Mouse (Mus musculus): ENCODE results near the gene Adcy5.

Adcy5 gene

GRCm38 (mm10) chr16:35270353-35270934 is 115.8 kb downstream of the Adcy5 start:
- peak; percentile 35 to 43 for DNase-seq (ENCODE audit: low spot score in 2 of 2)

GRCm38 (mm10) chr16:35270945-35271344 is 116.3 kb downstream of the Adcy5 start:
- no peak for DNase-seq (ENCODE audit: low spot score in 2 of 2)

GRCm38 (mm10) chr16:35271572-35271971 is 116.9 kb downstream of the Adcy5 start:
- no peak for DNase-seq (ENCODE audit: low spot score in 2 of 2)

GRCm38 (mm10) chr16:35272417-35272816 is 117.7 kb downstream of the Adcy5 start:
- no peak for DNase-seq (ENCODE audit: low spot score in 2 of 2)

- no peak for DNase-seq (ENCODE audit: low spot score in 2 of 2)
Measured at GRCm38 (mm10) chr16:35278166-35278565, 123.5 kb downstream of the Adcy5 start.

GRCm38 (mm10) chr16:35282456-35282855 is 127.8 kb downstream of the Adcy5 start:
- no peak for DNase-seq (ENCODE audit: low spot score in 2 of 2)

- DNase-seq (ENCODE audit: low spot score in 2 of 2), result no peak
Measured at GRCm38 (mm10) chr16:35285821-35286220, 131.1 kb downstream of the Adcy5 start.

- no peak for DNase-seq (ENCODE audit: low spot score in 2 of 2)
Measured at GRCm38 (mm10) chr16:35287244-35287643, 132.6 kb downstream of the Adcy5 start.

- no peak for DNase-seq (ENCODE audit: low spot score in 2 of 2)
Measured at GRCm38 (mm10) chr16:35297786-35298185, 143.1 kb downstream of the Adcy5 start.

- no peak for DNase-seq (ENCODE audit: low spot score in 2 of 2)
Measured at GRCm38 (mm10) chr16:35300156-35300555, 145.5 kb downstream of the Adcy5 start.

- no peak for DNase-seq (ENCODE audit: low spot score in 2 of 2)
Measured at GRCm38 (mm10) chr16:35302441-35303280, 148.0 kb downstream of the Adcy5 start.

GRCm38 (mm10) chr16:35303721-35304120 is 149.0 kb downstream of the Adcy5 start:
- DNase-seq (ENCODE audit: low spot score in 2 of 2), result no peak

GRCm38 (mm10) chr16:35304416-35304815 is 149.7 kb downstream of the Adcy5 start:
- DNase-seq (ENCODE audit: low spot score in 2 of 2), result no peak

- DNase-seq (ENCODE audit: low spot score in 2 of 2), result no peak
Measured at GRCm38 (mm10) chr16:35305226-35305625, 150.5 kb downstream of the Adcy5 start.

- DNase-seq (ENCODE audit: low spot score in 2 of 2), result no peak
Measured at GRCm38 (mm10) chr16:35306631-35307030, 152.0 kb downstream of the Adcy5 start.

- no peak for DNase-seq (ENCODE audit: low spot score in 2 of 2)
Measured at GRCm38 (mm10) chr16:35307331-35307730, 152.7 kb downstream of the Adcy5 start.

- no peak for DNase-seq (ENCODE audit: low spot score in 2 of 2)
Measured at GRCm38 (mm10) chr16:35308016-35308415, 153.3 kb downstream of the Adcy5 start.

GRCm38 (mm10) chr16:35308486-35309143 is 153.9 kb downstream of the Adcy5 start:
- DNase-seq (ENCODE audit: low spot score in 2 of 2), result no peak

- no peak for DNase-seq (ENCODE audit: low spot score in 2 of 2)
Measured at GRCm38 (mm10) chr16:35309634-35310033, 155.0 kb downstream of the Adcy5 start.

- DNase-seq (ENCODE audit: low spot score in 2 of 2), result no peak
Measured at GRCm38 (mm10) chr16:35310551-35311110, 156.0 kb downstream of the Adcy5 start.

GRCm38 (mm10) chr16:35311586-35311985 is 156.9 kb downstream of the Adcy5 start:
- DNase-seq (ENCODE audit: low spot score in 2 of 2), result no peak

GRCm38 (mm10) chr16:35315496-35315895 is 160.8 kb downstream of the Adcy5 start:
- DNase-seq (ENCODE audit: low spot score in 2 of 2), result no peak
